Mouse (Mus musculus): ENCODE measurements around the gene Slc34a1.

Gene Slc34a1

DNA sequence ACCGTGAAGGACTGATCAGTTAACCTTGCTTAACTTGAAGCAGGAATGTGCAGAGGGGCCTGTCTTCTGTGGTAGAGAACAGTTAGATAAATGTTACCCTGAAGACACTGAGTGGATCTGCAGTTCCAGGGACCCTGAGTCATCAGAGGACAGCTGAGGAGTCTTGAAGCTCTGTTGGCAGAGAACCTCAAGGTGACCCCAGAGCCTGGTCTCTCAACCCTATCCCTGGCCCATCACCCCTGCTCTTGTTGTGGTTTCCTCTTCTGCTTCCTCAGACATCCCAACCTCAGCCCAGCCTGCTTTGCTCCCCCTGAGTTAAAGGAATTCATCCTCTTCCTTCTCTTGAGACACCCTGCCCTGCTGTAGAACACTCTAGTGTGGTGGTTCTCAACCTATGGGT is at the start of gene Slc34a1:
Gene Slc34a1, plus strand, starts transcription at position 100 of the 400 bp plus-strand sequence.
- no peak for DNase-seq (ENCODE audit: low read depth, low spot score)

DNA sequence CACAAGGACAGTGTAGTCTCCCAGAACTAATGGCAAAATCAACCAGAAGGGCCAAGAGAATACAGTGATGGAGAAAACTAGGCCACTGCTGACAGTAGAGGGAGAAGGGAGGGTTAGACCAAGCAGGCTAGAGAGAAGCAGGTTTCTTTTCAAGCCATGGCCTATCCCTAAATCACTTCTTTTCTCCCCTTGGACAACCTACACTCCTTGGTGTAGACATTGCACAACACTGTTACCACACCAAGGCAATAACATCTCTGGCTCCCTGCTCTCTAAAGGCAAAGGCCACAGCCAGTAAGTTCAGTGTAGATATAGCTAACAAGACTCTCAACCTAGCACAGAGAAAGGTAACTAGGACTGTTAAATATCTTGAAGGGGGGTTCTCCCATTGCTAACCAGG is 36.8 kb upstream of the Slc34a1 start:
- no peak for DNase-seq (ENCODE audit: low read depth, low spot score)

DNA sequence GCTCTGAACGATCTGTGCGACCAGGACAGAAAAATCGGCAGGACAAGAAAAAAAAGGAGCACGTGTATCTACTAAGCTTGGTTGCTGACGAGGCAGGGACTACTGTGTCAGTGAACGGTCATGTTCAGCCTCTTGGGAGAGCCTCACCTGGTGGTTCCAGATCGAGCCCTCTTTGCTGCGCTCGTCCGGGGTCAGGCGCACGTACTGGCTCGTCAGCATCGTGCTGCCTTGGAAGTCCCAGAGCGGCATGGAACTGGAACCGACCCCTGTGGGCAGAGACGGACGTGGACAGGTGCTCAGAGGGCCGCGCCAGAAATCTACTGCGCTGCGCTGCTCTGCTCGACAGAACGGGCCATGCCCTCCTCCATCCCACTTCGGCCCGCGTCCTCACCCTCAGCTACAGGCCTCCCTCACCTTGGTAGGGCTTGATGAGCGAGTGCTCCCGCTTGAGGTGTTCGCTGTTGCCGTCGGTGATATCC is 36.0 kb upstream of the Slc34a1 start:
- DNase-seq (ENCODE audit: low read depth, low spot score), result no peak

DNA sequence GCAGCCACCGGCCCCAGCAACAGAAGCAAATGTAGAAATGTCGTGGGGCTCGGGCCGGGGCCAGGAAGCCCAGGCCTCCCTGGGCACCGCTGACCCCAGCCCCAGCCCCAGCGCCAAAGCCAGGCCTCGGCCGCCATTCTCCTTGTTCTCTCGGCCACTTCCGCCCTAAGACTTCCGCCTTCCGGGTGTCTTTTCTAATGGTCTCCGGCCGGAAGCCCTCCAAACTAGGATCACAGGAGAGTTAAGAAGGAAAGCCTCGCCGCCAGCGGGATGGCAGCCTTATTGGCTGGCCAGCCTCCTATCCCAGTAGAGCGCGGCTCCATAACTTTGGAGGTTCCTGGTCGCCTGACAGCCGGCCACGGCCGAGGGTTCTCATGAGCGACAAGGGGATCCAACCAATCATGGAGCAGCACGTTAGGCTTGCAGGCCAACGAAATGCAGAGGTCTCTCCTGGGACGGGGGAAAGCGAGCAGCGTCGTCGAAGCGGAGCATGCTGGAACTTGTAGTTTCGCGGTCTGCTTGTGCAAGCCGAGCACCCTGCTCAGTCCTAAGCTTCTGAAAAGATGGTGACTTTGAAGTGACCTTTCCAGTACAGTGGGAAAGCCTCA is 35.4 kb upstream of the Slc34a1 start, which contains the start of gene Lman2:
Gene Lman2, minus strand, starts transcription at position 331 of the 608 bp plus-strand sequence.
- DNase-seq (ENCODE audit: low read depth, low spot score), result peak; percentile 95

DNA sequence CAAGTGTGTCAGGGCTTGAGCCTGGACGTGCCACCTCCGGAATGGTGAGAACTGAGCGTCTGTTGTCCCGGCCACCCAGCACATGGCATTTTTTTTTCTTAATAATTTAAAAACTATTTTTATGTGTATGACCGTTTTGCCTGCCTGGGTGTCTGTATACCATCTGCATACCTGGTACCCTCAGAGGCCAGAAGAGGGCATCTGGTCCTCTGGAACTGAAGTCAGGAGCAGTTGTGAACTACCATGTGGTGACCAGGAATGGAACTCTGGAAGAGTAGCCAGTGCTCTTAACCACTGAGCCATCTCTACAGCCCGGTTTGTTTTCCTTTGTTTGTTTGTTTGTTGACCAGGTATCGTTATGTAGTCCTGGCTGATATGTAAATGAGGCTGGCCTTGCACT is 29.6 kb upstream of the Slc34a1 start:
- no peak for DNase-seq (ENCODE audit: low read depth, low spot score)

DNA sequence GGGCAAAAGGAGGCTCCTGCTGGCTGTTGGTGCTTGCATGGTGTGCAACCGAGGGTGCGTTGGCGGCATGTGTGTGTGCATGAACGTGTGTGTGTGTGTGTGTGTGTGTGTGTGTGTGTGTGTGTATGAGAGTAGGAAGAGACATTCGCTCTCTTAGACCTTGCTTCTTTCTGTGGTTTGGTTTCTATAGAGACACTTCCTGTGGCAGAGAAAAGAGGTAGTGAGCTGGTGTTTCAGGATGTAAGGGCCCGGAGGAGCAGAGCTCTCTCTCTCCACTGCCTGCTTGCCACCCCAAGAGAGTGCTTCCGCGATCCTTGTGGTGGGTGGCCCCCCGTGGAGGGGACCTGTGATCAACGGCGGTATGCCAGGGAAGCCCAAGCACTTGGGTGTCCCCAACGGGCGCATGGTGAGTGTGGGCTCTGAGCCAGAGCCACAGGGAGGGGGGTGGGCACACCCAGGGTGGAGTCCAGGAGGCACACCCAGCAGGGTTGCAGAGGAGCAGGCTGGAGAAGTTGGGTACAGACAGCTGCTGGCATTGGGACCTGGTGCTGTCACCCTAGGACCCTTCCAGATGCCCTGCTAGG is 28.4 kb upstream of the Slc34a1 start, which contains the start of gene Rgs14:
Gene Rgs14, plus strand, starts transcription at position 202 of the 584 bp plus-strand sequence.
- DNase-seq (ENCODE audit: low read depth, low spot score), result peak; percentile 90

DNA sequence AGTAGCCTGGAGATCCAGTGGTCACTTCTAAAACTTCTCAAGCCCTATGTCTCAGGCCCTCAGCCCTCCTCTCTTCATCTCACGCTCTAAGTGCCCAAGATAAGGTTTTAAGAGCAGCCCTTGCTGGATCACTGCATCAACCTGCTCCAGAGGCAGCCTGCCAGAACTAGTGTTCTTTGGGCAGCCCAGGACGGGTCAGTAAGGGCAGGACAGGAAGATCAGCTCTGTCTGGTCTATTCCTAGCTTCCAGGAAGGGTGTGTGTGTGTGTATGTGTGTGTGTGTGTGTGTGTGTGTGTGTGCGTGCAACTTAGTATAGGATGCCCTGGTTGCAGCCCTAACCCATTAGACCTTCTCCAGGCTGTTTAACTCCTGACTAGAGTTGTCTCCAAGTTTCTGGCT is 27.8 kb upstream of the Slc34a1 start:
- DNase-seq (ENCODE audit: low read depth, low spot score), result no peak

DNA sequence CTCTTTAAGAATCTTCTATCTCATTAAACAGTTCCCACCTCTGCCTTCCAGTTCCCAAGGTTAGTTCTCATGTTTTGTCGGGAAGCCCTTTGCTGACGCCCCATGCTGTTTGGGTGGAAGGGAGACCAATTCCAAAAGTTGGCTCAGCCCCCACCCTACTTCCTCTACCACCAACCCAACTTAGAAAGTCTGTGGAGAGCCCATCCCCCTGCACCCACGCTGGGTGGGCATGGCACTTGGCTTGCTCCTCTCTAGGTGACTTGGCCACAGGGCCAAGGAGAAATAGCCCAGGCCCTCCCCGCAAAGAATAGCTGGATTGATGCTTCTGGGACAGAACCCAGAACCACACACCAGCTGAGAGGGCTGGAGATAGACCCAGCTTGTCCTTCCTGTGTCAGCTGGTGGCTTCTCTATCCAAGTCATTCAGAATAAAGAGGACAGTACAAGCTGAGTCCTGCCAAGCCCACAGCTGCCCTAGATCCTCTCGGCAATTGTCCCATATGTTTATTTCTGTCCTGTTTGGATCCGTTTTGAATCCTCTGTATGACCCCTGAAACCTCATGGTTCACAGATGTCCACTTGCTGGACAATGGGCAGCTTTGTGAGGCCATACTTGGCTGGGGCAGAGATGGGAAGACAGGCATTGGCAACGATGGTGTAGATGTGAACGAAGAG is 26.8 kb upstream of the Slc34a1 start:
- no peak for DNase-seq (ENCODE audit: low read depth, low spot score)

DNA sequence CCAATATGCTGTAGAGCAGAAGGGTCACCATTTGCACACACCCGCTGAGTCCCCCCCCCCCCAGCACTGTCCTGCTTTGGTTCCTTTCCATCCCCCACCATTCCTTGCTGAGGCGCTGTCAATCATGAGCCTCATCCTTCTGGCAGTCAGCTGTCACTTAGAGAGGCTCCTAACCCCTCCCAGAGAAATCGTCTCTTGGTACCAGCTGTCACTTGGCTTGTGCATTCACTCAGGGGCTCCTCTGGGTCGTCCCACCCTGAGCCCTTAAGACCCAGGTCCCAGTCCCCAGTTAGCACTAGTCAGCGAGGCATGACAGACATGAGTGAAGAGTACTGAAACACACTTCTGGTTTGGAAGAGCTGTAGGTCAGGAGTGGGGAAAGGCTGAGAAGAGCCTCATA is 26.2 kb upstream of the Slc34a1 start:
- no peak for DNase-seq (ENCODE audit: low read depth, low spot score)

DNA sequence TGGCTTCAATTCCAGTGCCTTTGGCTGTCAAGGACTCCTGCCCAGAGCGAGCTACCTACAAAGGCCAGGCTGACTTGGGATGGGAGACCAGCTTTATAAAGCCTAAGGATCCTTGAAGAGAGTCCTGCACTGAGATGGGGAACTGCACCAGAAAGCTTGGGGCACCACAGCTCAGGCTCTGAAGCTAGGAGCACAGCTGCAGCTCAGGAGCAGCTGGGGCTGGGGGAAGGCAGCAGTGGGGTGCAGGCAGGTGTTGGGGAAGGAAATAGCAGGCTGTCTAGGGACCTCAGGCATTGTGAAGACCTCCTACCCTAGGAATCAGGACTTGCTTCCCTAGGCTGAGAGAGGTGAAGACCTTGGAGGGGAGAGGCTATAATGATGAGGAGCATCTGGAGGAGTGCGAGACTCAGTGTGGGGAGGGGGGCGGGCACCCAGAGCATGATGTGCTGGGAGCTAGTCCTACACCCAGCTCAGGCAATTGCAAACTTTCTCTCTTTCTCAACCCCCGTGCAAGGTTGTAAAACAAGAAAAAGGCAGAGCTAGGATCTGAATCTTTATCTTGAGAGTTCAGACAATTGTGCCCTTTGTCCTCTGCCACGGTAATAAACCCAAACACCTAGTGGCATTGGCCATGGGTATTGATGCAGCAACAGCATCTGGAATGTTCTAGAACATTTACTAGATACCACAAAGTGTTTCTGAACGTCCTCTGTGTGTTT is 23.6 kb upstream of the Slc34a1 start:
- no peak for DNase-seq (ENCODE audit: low read depth, low spot score)

DNA sequence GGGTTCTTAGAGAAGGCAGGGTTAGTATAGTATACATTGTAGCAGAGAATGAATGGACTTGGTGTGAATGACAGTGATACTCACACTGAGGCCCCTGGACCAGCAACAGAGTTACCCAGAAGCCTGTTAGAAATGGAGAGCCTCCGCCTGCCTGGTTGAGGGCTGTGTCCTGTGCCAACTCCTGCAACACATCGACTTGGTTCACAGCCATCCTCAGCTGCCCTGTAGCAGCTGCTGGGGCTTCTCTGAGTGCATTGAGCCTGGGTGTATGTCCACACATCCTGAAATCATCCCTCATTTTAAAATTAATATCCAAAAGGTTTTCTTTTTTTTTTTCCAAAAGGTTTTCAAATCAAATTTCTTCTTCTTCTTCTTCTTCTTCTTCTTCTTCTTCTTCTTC is 22.1 kb upstream of the Slc34a1 start:
- no peak for DNase-seq (ENCODE audit: low read depth, low spot score)

DNA sequence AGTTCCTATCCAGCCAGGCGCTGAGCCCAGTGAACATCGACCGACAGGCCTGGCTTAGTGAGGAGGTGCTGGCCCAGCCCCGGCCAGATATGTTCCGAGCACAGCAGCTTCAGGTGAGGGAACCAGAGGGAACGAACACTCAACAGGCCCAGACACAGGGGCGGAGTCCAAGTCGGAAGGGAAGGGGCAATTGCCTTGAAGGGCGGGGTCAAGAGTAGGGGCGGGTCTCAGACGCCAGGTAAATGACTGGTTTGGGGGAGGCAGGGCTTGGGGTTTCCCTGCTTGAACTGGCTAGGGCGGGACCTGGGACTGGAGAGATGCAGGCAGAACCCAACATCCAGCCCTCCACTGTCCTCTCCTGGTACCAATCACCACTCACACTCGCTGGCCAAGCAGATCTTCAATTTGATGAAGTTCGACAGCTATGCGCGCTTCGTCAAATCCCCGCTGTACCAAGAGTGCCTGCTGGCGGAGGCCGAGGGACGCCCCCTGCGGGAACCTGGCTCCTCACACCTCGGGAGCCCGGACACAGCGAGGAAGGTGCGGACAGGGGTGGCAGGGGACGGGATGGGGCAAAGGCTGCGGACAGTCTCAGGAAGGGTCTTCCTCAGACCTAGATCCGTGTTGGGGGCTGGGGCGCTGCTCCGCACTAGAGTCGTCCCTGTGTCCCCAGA is 18.9 kb upstream of the Slc34a1 start:
- DNase-seq (ENCODE audit: low read depth, low spot score), result no peak

DNA sequence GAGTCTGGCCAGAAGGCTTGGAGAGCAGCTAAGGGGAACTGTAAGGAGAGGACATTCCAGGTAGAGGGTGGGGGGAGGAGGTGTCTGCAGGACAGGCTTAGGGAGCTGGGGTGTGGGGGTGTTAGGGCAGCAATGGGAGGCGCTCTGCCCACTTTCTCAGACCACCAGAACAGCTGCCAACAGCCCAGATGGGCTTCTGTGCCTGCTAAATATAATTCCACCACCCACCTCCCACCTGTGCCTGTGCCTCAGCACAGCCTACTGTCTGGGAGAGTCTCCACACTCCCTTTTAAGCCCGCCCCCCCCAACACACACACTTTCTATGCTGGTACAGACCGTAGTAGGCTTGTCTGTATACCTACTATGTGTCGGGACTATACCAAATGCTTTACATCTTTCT is 16.2 kb upstream of the Slc34a1 start:
- no peak for DNase-seq (ENCODE audit: low read depth, low spot score)

DNA sequence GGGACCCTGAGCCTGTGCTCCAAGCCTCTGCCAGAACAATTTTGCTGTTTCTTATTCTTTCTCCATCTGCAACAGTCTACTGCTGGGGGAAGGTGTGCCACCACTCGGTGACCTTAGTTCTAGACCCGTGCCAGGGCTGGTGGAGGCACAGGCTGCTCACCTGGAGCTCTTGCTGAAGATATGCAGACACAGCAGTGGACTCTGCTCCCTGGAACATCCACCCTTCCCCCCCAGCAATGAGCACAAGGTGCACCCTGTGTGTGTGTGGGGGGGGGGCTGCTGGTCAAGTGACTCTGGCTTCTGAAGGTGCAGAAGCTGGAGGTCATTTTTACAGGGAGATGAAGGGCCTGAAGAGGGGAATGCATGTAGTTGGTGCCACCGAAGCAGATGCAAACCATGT is 7.3 kb upstream of the Slc34a1 start:
- DNase-seq (ENCODE audit: low read depth, low spot score), result no peak

DNA sequence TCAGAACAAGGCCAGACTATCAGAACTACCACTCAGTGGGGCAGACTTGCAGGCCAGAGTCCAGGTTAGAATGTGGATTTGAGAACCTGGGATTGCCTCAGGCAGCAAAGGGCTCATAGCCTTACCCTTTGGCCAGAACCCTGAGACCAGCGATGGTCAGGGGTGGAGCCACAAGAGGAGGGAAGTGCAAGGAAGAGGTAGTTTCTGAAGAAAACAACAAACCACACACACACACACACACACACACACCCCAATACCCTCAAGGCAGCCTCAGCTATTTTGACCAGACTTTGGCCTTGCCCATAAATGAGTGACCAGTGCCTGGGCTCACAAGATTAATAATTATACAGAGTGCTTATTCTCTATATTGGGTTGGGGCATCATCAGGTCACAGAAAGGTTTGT is 6.4 kb upstream of the Slc34a1 start:
- DNase-seq (ENCODE audit: low read depth, low spot score), result no peak

DNA sequence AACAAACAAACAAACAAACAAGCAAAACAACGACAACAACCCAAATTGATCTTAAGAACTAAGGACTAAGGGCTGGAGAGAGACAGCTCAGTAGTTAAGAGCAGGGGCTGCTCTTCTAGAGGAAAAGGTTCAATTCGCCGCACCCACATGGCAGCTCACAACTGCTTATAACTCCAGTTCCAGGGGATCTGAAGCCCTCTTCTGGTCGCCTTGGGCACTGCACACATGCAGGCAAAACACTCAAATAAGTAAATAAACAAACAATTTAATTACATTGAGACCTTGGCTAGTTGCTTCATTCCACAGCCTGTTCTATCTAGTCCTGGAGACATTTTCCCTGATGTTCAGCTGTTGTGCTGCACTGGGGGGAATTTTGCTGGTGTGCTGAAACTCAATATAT is 5.1 kb upstream of the Slc34a1 start:
- peak; percentile 49 for DNase-seq (ENCODE audit: low read depth, low spot score)

DNA sequence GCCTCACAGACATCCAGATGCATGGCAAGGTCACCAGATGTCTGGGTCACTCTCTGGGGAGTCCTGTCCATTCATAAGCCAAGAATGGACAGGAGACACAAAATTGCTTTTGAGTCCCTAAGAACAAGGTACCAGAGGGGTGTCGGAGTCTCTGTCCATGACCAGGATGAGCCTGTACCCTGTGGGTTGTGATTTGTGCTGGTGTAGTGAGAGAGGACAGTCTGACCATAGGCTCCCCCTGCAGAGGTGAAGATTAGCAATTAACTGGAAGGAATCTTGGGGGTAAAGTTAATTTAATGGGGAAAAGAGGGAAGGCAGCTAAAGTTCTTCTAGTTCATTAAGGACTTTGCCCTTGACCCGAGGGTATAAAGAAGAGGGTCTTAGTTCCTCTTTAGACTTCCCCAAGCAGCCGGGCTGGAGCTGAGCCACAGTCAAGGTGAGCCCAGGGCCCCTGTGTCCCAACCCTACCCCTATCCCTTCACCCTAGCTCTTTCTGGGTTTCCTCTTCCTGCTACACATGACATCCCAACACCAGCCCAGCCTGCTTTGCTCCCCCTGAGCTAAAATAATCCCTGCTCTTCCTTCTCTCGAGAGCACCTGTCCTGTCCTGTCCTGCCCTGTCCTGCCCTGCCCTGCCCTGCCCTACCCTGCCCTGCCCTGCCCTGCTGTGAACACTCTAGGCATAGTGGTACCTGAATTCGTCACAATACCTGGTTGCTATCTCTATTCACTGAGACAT is 1.5 kb downstream of the Slc34a1 start:
- DNase-seq (ENCODE audit: low read depth, low spot score), result no peak

DNA sequence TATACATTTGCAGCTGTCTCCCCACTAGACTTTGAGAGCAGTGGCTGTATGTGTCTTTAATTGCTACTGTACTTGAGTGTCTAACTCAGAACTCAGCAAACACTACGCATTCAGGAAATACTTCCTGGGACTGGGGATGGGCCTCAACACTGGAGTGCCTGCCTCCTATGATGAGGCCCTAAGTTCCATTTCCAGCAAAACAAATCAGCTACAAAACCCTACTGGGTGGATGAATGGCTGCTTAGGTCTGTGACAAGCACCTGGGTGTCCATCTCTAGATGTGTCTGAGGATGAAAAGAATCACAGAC is 2.0 kb downstream of the Slc34a1 start:
- DNase-seq (ENCODE audit: low read depth, low spot score), result no peak

DNA sequence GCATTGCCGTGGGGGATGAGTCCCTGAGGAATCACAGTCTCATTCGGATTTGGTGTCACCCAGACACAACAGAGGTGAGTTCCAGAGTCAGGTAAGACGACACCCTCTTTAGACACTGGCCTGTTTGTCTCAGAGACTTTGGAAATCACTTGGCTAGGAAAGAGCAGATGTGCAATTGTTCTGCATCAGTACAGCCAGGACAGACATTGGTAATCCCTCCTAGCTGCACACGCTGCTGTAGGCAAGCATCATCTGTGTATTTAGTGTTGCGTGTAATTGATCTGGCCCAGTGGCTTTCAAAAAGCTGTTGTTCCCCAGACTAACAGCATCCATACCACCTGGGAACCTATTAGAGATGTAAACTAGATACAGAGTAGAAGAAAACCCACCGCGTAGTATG is 5.3 kb downstream of the Slc34a1 start:
- DNase-seq (ENCODE audit: low read depth, low spot score), result no peak

DNA sequence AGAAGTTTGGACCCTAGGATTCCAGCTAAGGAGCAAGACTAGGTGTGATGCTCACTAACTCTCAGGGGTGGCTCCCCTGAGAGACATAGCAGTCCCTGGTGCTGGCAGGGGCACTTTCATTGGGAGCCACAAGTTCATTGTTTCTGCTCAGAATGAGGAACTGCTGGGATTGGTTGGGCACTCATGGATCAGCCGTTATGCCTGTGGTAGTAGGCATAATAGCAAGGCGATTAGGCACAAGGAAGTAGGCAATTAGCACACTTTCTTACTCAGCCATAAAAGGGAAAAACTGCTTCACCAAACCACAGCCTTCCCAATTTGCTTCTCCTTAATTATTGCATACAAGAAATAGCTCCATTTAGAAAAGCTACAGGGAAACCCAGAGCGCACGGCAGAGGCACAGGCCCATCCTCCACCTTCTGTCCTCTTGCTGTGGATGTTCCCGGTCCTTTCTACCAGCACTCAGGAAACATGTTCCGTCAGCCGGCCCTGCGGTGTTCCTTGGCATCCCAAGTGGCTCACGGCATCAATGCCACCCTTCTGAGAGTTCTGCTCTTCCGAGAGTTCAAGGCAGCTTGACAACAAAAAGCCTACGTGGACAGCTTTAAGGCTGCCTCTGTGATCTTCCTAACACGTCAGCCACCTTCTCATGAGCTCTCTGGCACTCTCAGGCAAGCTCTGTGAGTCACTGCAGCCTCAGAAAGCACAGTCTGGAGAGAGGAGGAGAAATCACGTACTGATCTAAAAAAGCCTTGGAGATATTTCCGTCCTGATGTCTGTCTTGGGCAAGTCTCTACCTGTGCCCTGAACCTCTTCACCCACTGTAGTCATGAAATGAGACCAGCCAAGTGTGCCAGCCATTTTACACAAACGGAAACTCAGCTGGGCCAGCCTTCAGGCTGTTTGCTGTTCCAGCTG is 6.2 kb downstream of the Slc34a1 start:
- peak; percentile 27 for DNase-seq (ENCODE audit: low read depth, low spot score)
